Mouse (Mus musculus): ENCODE data around the gene S100a3. TPM values are rescaled to one million over a fixed set of nuclear protein-coding genes. Genes with fewer than 3 reads are reported as not detected.

S100a3 gene
- polyA plus RNA-seq, 1 experiment = not detected

DNA sequence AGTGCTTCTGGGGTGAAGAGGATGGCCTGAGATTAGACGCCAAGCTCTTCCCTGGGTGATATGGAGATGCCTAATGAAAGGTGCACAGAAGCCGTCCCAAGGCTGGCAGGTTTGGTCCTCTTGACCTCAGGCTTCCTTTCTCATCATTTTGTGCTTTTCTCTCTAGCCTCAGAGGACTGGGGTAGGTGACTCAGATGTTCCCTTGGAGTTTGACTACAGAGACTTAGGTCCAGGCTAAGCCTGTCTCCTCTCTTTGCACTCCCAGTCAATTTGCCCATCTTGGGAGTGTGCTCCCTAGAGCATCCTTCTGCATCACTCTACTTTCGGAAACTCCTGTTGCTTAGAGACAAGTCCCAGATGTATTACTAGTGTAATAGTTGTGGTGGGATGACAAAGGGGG, 47.0 kb downstream of the S100a3 start:
- Histone ChIP-seq H3K36me3 (ENCODE audit: control insufficient read depth, insufficient read depth, low read length) (no peaks in the 10 kb centered on the region), H3K27me3 (ENCODE audit: control insufficient read depth, insufficient read depth, low read length) (no peaks in the 10 kb centered on the region), H3K4me1 (ENCODE audit: control insufficient read depth, insufficient read depth, low read length) (no peaks in the 10 kb centered on the region; the same call in 1 of the 2 replicates), H3K27ac (ENCODE audit: control insufficient read depth, insufficient read depth, low read depth, low read length) (no peak overlapping the region), H3K4me3 (ENCODE audit: control insufficient read depth, low read depth, low read length) (no peak overlapping the region)
- TF ChIP-seq POLR2A (IDR thresholded peaks at IDR 0.05; ENCODE audit: control insufficient read depth, low read depth, low read length) (no peak), CTCF (IDR thresholded peaks at IDR 0.05; ENCODE audit: control insufficient read depth, insufficient read depth, insufficient replicate concordance, low read depth, low read length) (no peak)

DNA sequence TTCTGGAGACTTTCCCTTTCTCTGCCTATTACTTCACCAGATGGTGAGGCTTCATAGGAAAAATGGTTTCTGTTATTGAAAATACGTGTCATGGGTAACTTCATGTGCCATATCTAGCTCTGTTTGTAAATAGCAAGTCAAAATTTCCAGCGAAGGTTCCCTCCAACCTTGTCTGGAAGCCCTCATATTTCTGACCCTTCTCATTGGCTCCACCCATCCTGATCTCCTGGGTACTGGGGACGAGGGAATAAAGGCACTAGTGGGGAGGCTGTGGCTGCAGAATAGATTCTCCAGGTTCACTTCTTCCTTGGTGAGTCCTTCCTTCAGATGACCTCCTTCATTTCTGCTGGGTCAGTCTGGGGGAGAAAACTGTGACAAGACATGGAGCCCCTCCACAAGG, 47.8 kb downstream of the S100a3 start, which contains the start of gene S100a5:
S100a5 (plus strand) TSS at position 301 of the 400 bp plus-strand sequence.
- H3K27me3 ChIP-seq (ENCODE audit: control insufficient read depth, insufficient read depth, low read length) = no peaks in the 10 kb centered on the region
- H3K4me3 ChIP-seq (ENCODE audit: control insufficient read depth, low read depth, low read length) = no peak within 1 kb of the TSS
- H3K27ac ChIP-seq (ENCODE audit: control insufficient read depth, insufficient read depth, low read depth, low read length) = no peak within 1 kb of the TSS
- peaks cover 2% of the 10 kb centered on the region for H3K4me1 ChIP-seq (ENCODE audit: control insufficient read depth, insufficient read depth, low read length)
- TF ChIP-seq POLR2A (IDR thresholded peaks at IDR 0.05; ENCODE audit: control insufficient read depth, low read depth, low read length) (no peak), CTCF (IDR thresholded peaks at IDR 0.05; ENCODE audit: control insufficient read depth, insufficient read depth, insufficient replicate concordance, low read depth, low read length) (no peak)
- H3K36me3 ChIP-seq (ENCODE audit: control insufficient read depth, insufficient read depth, low read length) = no peaks in the 10 kb centered on the region

DNA sequence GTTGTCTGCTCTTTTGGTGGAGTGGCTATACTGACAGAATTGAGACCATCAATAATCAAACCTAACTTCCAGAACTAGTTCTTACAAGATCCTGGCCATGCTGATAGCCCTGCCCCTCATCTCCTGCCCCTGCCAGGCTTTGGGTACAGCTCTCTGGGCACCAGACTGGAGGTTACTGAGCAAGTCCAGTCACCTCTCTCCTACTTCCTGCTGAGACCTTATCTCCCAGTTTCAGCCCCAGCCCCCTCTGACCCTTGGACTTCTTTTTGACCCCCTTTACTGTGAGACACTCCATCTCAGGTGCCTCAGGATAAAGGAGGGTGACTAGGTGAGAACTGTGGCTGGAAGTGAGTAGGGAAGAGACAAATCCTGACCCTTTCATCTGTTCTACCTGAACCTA, 48.7 kb downstream of the S100a3 start:
- Histone ChIP-seq H3K4me3 (ENCODE audit: control insufficient read depth, low read depth, low read length) (no peak overlapping the region), H3K27ac (ENCODE audit: control insufficient read depth, insufficient read depth, low read depth, low read length) (no peak overlapping the region), H3K27me3 (ENCODE audit: control insufficient read depth, insufficient read depth, low read length) (no peaks in the 10 kb centered on the region), H3K4me1 (ENCODE audit: control insufficient read depth, insufficient read depth, low read length) (peaks cover 3% of the 10 kb centered on the region), H3K36me3 (ENCODE audit: control insufficient read depth, insufficient read depth, low read length) (no peaks in the 10 kb centered on the region)
- TF ChIP-seq CTCF (IDR thresholded peaks at IDR 0.05; ENCODE audit: control insufficient read depth, insufficient read depth, insufficient replicate concordance, low read depth, low read length) (no peak), POLR2A (IDR thresholded peaks at IDR 0.05; ENCODE audit: control insufficient read depth, low read depth, low read length) (no peak)

DNA sequence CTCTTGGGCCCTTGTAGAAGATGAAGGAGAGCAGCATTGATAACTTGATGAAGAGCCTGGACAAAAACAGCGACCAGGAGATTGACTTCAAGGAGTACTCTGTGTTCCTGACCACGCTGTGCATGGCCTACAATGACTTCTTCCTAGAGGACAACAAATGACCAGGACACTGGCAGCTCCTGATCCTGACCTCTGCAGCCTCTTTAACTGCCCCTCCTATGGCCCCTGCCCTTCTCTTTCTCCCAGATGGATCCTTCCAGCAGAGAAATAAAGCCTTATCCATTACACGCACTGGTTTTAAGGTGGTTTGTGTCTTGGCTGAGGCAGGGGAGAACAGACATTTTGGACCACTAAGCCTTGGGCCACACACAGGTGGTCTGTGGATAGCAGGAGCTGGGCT, 51.1 kb downstream of the S100a3 start:
- H3K4me3 ChIP-seq (ENCODE audit: control insufficient read depth, low read depth, low read length) = no peak overlapping the region
- TF ChIP-seq CTCF (IDR thresholded peaks at IDR 0.05; ENCODE audit: control insufficient read depth, insufficient read depth, insufficient replicate concordance, low read depth, low read length) (no peak), POLR2A (IDR thresholded peaks at IDR 0.05; ENCODE audit: control insufficient read depth, low read depth, low read length) (no peak)
- H3K27me3 ChIP-seq (ENCODE audit: control insufficient read depth, insufficient read depth, low read length) = no peaks in the 10 kb centered on the region
- H3K4me1 ChIP-seq (ENCODE audit: control insufficient read depth, insufficient read depth, low read length) = peaks cover 3% of the 10 kb centered on the region
- no peak overlapping the region for H3K27ac ChIP-seq (ENCODE audit: control insufficient read depth, insufficient read depth, low read depth, low read length)
- no peaks in the 10 kb centered on the region for H3K36me3 ChIP-seq (ENCODE audit: control insufficient read depth, insufficient read depth, low read length)

DNA sequence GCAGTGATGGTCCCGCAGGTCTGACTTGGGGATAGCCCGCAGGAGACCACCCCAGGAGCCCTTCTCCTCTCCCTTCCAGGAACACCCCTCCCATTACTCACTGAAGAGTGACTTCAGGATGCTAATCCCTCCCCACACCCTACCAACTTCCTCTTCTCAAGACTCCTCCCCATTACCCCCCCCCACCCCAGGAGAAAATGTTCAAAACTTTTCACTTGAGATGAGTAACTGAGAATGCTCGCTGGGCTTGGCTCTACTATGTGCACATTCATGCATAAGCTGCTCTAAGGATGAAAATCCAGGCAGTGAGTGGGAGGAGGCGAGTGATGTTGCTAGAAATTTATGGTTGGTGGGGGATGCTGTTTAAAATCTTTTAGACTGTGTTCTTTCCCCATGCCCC, 51.7 kb downstream of the S100a3 start:
- TF ChIP-seq POLR2A (IDR thresholded peaks at IDR 0.05; ENCODE audit: control insufficient read depth, low read depth, low read length) (no peak), CTCF (IDR thresholded peaks at IDR 0.05; ENCODE audit: control insufficient read depth, insufficient read depth, insufficient replicate concordance, low read depth, low read length) (no peak)
- Histone ChIP-seq H3K36me3 (ENCODE audit: control insufficient read depth, insufficient read depth, low read length) (no peaks in the 10 kb centered on the region), H3K27me3 (ENCODE audit: control insufficient read depth, insufficient read depth, low read length) (no peaks in the 10 kb centered on the region), H3K4me1 (ENCODE audit: control insufficient read depth, insufficient read depth, low read length) (peaks cover 3% of the 10 kb centered on the region), H3K27ac (ENCODE audit: control insufficient read depth, insufficient read depth, low read depth, low read length) (no peak overlapping the region), H3K4me3 (ENCODE audit: control insufficient read depth, low read depth, low read length) (no peak overlapping the region)

DNA sequence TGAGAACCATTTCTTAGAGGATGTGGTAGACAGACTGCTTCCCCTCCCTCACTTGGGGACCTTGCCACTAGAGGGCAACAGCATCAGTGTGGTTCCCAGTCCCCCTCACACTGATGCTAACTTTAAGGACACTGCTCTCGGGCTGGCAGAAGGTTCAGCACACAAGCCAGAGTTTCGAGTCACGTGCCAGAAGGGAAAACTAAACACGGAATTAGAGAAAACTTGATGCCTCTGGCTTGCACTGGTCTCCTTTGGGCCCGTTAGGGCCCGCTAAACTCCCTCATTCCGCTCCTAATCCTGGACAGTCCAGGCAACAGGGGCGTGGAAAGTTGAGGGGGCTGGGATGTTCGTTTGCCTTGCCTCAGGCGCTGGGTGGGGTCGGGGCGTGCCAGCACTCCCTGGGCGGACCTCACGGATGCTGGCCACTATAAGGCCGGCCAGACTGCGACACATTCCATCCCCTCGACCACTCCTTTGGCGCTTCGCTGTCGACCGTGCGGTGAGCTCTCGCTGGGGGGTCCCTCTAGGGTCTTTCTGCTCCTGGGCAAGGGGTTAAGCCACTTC, 52.4 kb downstream of the S100a3 start, which contains the start of gene S100a6:
S100a6 (plus strand) TSS at position 155 of the 564 bp plus-strand sequence.
- Histone ChIP-seq H3K36me3 (ENCODE audit: control insufficient read depth, insufficient read depth, low read length) (no peaks in the 10 kb centered on the region), H3K27ac (ENCODE audit: control insufficient read depth, insufficient read depth, low read depth, low read length) (0 out of 2 replicates have a peak within 1 kb of the TSS, but pooled peaks have one; percentile 0), H3K27me3 (ENCODE audit: control insufficient read depth, insufficient read depth, low read length) (no peaks in the 10 kb centered on the region), H3K4me3 (ENCODE audit: control insufficient read depth, low read depth, low read length) (peak within 1 kb of the TSS; percentile 50), H3K4me1 (ENCODE audit: control insufficient read depth, insufficient read depth, low read length) (peaks cover 3% of the 10 kb centered on the region)
- peak; percentile 55; the same call in 1 of the 2 replicates for TF ChIP-seq CTCF (IDR thresholded peaks at IDR 0.05; ENCODE audit: control insufficient read depth, insufficient read depth, insufficient replicate concordance, low read depth, low read length)
- TF ChIP-seq POLR2A (IDR thresholded peaks at IDR 0.05; ENCODE audit: control insufficient read depth, low read depth, low read length) = no peak

DNA sequence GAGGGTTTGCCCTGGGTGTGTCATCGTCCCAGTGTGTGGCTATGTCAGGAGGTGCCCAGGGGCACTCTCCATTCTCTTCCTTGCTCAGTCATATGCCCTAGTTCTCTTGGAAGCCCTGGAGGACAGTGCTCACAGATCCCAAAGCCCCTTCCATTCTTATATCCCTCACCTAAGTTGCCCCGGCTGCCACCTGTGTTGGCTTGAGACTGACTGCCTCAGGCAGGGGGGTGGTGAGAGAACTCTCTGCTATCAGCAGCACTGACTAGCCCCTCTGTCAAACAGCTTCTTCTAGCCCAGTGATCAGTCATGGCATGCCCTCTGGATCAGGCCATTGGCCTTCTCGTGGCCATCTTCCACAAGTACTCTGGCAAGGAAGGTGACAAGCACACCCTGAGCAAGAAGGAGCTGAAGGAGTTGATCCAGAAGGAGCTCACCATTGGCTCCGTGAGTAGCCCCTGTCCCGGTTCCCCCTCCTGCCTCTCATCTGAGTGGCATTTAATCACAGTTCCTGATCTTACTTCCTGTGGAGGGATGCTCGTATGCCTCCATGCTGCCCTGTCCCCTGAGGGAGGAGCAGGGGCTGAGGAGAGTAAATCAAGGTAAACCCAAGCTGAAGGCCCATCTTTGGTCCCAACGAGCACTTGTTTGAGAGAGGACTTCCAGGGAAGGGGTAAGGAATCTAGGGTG, 53.2 kb downstream of the S100a3 start:
- Histone ChIP-seq H3K4me1 (ENCODE audit: control insufficient read depth, insufficient read depth, low read length) (peaks cover 3% of the 10 kb centered on the region), H3K4me3 (ENCODE audit: control insufficient read depth, low read depth, low read length) (peak overlapping the region; percentile 50), H3K36me3 (ENCODE audit: control insufficient read depth, insufficient read depth, low read length) (no peaks in the 10 kb centered on the region), H3K27ac (ENCODE audit: control insufficient read depth, insufficient read depth, low read depth, low read length) (0 out of 2 replicates have a peak overlapping the region, but pooled peaks have one; percentile 0), H3K27me3 (ENCODE audit: control insufficient read depth, insufficient read depth, low read length) (no peaks in the 10 kb centered on the region)
- TF ChIP-seq CTCF (IDR thresholded peaks at IDR 0.05; ENCODE audit: control insufficient read depth, insufficient read depth, insufficient replicate concordance, low read depth, low read length) = no peak
- no peak for TF ChIP-seq POLR2A (IDR thresholded peaks at IDR 0.05; ENCODE audit: control insufficient read depth, low read depth, low read length)
